Mouse (Mus musculus) embryonic facial prominence, embryonic 14.5 days (tissue): ENCODE data around the gene Them7. TPM values are rescaled to one million over a fixed set of nuclear protein-coding genes. Genes with fewer than 3 reads are reported as not detected.
A peak's percentile ranks its signal among the peaks of the same experiment; 100 is the strongest.

Experiments used
- ATAC-seq: fragments of 200-750 bp; cut with Nextera tagmentation; 2 replicates; pipeline ENCODE4 v1.8.0; 2017; ENCODE audit warnings: low read depth, moderate number of reproducible peaks, moderate TSS enrichment
- DNase-seq: peaks from one replicate; pipeline ENCODE4 v3.0.0-alpha.2; 2015; ENCODE audit warnings: low spot score
- H3K27ac ChIP-seq: fragments of 300-500 bp; sonication (generic); replicated peaks from 2 replicates; pipeline ENCODE4 v1.5.1; 2014; ENCODE audit warnings: low read depth, mild to moderate bottlenecking, low read length, moderate library complexity
- H3K27me3 ChIP-seq: fragments of 300-500 bp; sonication (generic); replicated peaks from 2 replicates; pipeline ENCODE4 v1.6.1; 2014; ENCODE audit warnings: low read length; ENCODE audit not compliant: control insufficient read depth, insufficient read depth
- H3K36me3 ChIP-seq: fragments of 300-500 bp; sonication (generic); 2 replicates; pipeline ENCODE4 v1.6.1; 2014; ENCODE audit warnings: low read length, mixed read lengths; ENCODE audit not compliant: control insufficient read depth, insufficient read depth
- H3K4me1 ChIP-seq: fragments of 300-500 bp; sonication (generic); 2 replicates; pipeline ENCODE4 v1.6.1; 2014; ENCODE audit warnings: antibody characterized with exemption, low read length; ENCODE audit not compliant: control insufficient read depth, insufficient read depth
- H3K4me2 ChIP-seq: fragments of 300-500 bp; sonication (generic); 2 replicates; pipeline ENCODE4 v1.6.1; 2014; ENCODE audit warnings: low read depth, mild to moderate bottlenecking, low read length, moderate library complexity, mixed read lengths
- H3K4me3 ChIP-seq: fragments of 300-500 bp; sonication (generic); 2 replicates; pipeline ENCODE4 v1.5.1; 2014; ENCODE audit warnings: low read depth, mild to moderate bottlenecking, low read length
- H3K9ac ChIP-seq: fragments of 300-500 bp; sonication (generic); 2 replicates; pipeline ENCODE4 v1.6.1; 2014; ENCODE audit warnings: low read depth, mild to moderate bottlenecking, low read length, moderate library complexity, mixed read lengths
- H3K9me3 ChIP-seq: fragments of 300-500 bp; sonication (generic); 2 replicates; pipeline ENCODE4 v1.6.1; 2016; ENCODE audit warnings: low read length; ENCODE audit not compliant: control insufficient read depth
- WGBS: fragments of 180-500 bp; shearing (Covaris S2); extraction: QIAGEN DNeasy Blood & Tissue Kit; methylation state at CpG from one replicate; pipeline ENCODE4 v1.1.7; 2014; 5-methylcytosine and 5-hydroxymethylcytosine counted together
- polyA plus RNA-seq: library from polyadenylated mRNA; unstranded; fragments of >200 nt; fragmentation: Nextera tagmentation; extraction: Ambion mirVana; gene quantifications from 2 replicates; pipeline ENCODE4 v1.2.1, GENCODE M21; 2014

Them7 gene
- polyA plus RNA-seq, 1 experiment from 2014 or later = 0.35 TPM

- Histone ChIP-seq H3K9ac (no peak overlapping the region), H3K36me3 (no peaks in the 10 kb centered on the region), H3K27me3 (no peaks in the 10 kb centered on the region), H3K4me2 (no peak overlapping the region), H3K4me3 (no peak overlapping the region), H3K9me3 (no peaks in the 10 kb centered on the region), H3K27ac (no peak overlapping the region), H3K4me1 (no peaks in the 10 kb centered on the region)
- 88% methylated on average over 1 of the region's 1 CpGs for WGBS
- DNase-seq = no peak
- no peak for ATAC-seq
Observed at GRCm38 (mm10) chr2:105409253-105409652, 185.1 kb downstream of the Them7 start.

- Histone ChIP-seq H3K4me1 (peaks cover 12% of the 10 kb centered on the region), H3K27me3 (no peaks in the 10 kb centered on the region), H3K9ac (no peak overlapping the region), H3K9me3 (no peaks in the 10 kb centered on the region), H3K27ac (no peak overlapping the region), H3K4me2 (no peak overlapping the region), H3K36me3 (no peaks in the 10 kb centered on the region), H3K4me3 (no peak overlapping the region)
- DNase-seq (no peak), ATAC-seq (no peak)
- 83% methylated on average over 2 of the region's 2 CpGs for WGBS
Observed at GRCm38 (mm10) chr2:105414309-105414708, 190.2 kb downstream of the Them7 start.

DNA sequence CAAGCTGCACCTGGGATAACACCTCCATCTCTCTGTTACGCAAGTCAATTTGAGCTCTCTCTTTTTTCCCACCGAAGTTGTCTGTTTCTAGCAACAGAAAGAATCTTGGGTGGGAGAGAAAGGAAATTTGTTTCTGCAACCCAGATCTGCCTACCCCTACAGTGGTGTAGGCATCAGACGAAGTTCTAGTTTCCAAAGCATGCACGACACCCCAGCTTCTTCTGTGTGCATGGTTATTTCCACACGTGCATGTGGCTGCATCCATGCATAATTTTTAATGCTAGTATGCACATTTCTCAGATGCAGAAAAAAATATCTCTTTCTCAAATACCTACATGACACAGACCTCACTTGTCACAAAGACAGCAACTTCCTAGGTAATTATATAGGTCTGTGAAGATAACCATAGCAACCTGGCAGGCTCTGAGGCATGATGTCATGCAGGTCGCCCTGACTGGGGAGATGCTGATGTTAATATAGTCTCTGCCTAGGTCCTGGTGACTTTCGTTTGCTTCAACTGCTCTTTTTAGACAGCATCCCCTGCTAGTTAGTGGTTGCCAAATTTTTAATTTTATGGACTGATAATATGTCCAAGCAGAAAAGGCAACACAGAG is 192.0 kb downstream of the Them7 start:
- 56% methylated on average over 7 of the region's 7 CpGs for WGBS
- Histone ChIP-seq H3K36me3 (no peaks in the 10 kb centered on the region), H3K27me3 (no peaks in the 10 kb centered on the region), H3K4me1 (peaks cover 12% of the 10 kb centered on the region), H3K9ac (no peak overlapping the region), H3K4me2 (no peak overlapping the region), H3K4me3 (no peak overlapping the region), H3K9me3 (no peaks in the 10 kb centered on the region), H3K27ac (no peak overlapping the region)
- no peak for DNase-seq
- ATAC-seq = peak; percentile 56; the same call in 1 of the 2 replicates

GRCm38 (mm10) chr2:105416660-105417348 is 192.7 kb downstream of the Them7 start:
- 40% methylated on average over 8 of the region's 8 CpGs for WGBS
- Histone ChIP-seq H3K4me3 (no peak overlapping the region), H3K4me1 (peaks cover 12% of the 10 kb centered on the region), H3K9ac (no peak overlapping the region), H3K36me3 (no peaks in the 10 kb centered on the region), H3K9me3 (no peaks in the 10 kb centered on the region), H3K4me2 (no peak overlapping the region), H3K27me3 (no peaks in the 10 kb centered on the region), H3K27ac (no peak overlapping the region)
- DNase-seq (peak; percentile 66), ATAC-seq (peak; percentile 45; the same call in 1 of the 2 replicates)

DNA sequence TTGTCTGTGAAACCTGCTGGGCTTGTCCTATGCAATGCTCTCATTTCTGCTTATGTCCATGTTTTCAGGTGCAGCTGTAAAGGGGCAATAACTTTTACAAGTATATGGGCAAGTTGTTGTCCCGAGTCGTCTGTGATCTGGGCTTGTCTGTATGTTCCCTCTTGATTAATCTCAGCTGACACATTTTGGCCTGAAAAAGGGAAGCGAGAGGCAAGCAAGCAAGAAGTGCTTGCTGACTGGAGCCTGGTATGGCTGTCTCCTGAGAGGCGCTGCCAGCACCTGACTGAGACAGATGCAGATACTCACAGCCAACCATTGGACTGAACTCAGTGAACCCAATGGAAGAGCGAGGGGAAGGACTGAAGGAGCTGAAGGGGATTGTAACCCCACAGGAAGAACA is 193.5 kb downstream of the Them7 start:
- no peak for DNase-seq
- H3K4me1 ChIP-seq = peaks cover 12% of the 10 kb centered on the region
- no peak overlapping the region for H3K27ac ChIP-seq
- WGBS = 66% methylated on average over 5 of the region's 5 CpGs
- H3K4me3 ChIP-seq = no peak overlapping the region
- H3K4me2 ChIP-seq = no peak overlapping the region
- H3K27me3 ChIP-seq = no peaks in the 10 kb centered on the region
- H3K9ac ChIP-seq = no peak overlapping the region
- no peaks in the 10 kb centered on the region for H3K36me3 ChIP-seq
- no peaks in the 10 kb centered on the region for H3K9me3 ChIP-seq
- ATAC-seq = no peak

- H3K4me3 ChIP-seq = no peak overlapping the region
- no peaks in the 10 kb centered on the region for H3K27me3 ChIP-seq
- no peak overlapping the region for H3K9ac ChIP-seq
- no peak overlapping the region for H3K4me2 ChIP-seq
- H3K9me3 ChIP-seq = no peaks in the 10 kb centered on the region
- DNase-seq (no peak), ATAC-seq (no peak)
- peaks cover 12% of the 10 kb centered on the region for H3K4me1 ChIP-seq
- H3K27ac ChIP-seq = no peak overlapping the region
- no peaks in the 10 kb centered on the region for H3K36me3 ChIP-seq
- 74% methylated on average over 12 of the region's 12 CpGs for WGBS
Observed at GRCm38 (mm10) chr2:105418629-105419227, 194.6 kb downstream of the Them7 start.

DNA sequence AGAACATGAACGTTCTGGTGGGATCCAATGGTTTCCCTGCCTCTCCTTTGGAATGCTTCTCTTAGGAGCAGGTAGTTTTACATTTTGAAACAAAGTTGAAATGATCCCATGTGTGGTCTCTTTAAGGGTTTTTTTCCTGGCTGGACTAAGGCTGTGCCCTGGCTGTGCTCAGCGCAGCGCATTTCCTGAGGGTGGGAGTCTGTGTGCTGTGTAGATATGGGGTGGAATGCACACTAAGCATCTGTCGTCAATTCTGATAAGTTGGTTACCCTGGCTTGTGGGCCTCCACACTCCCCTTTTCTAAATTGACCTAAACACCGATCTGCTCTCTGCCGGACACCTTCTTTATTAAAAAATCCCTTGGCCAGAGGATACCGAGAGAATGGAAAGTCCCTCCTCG is 203.3 kb downstream of the Them7 start:
- DNase-seq (no peak), ATAC-seq (no peak)
- Histone ChIP-seq H3K27me3 (no peaks in the 10 kb centered on the region), H3K4me2 (no peak overlapping the region), H3K4me1 (no peaks in the 10 kb centered on the region), H3K9ac (no peak overlapping the region), H3K27ac (no peak overlapping the region), H3K4me3 (no peak overlapping the region), H3K36me3 (no peaks in the 10 kb centered on the region), H3K9me3 (no peaks in the 10 kb centered on the region)
- 59% methylated on average over 8 of the region's 8 CpGs for WGBS

DNA sequence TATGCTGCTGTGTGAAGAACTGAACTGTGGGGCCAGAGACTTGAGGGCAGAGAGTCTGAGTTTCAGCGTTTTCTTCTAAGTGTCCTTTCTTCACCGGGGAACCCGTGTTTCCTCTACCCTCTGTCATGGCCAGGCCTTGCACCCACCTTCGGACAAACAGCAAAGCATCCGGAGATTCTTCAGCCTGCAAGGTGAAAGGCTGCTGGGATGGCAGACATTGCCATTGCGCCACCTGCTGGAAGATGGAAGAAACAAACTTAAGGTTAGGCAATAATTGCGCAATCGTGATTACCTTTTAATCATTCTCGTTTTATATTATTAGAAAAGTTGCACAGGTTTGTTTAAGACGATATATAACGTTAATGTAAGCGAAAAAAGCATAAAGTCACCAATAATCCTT is 203.9 kb downstream of the Them7 start:
- H3K4me2 ChIP-seq = no peak overlapping the region
- DNase-seq (peak; percentile 77), ATAC-seq (no peak; the same call in 1 of the 2 replicates)
- H3K27ac ChIP-seq = no peak overlapping the region
- no peaks in the 10 kb centered on the region for H3K4me1 ChIP-seq
- no peak overlapping the region for H3K4me3 ChIP-seq
- H3K27me3 ChIP-seq = no peaks in the 10 kb centered on the region
- H3K9me3 ChIP-seq = no peaks in the 10 kb centered on the region
- 2% methylated on average over 12 of the region's 12 CpGs for WGBS
- no peak overlapping the region for H3K9ac ChIP-seq
- no peaks in the 10 kb centered on the region for H3K36me3 ChIP-seq
